Mouse (Mus musculus): ENCODE measurements around the gene Ccdc182.

Gene Ccdc182

DNA sequence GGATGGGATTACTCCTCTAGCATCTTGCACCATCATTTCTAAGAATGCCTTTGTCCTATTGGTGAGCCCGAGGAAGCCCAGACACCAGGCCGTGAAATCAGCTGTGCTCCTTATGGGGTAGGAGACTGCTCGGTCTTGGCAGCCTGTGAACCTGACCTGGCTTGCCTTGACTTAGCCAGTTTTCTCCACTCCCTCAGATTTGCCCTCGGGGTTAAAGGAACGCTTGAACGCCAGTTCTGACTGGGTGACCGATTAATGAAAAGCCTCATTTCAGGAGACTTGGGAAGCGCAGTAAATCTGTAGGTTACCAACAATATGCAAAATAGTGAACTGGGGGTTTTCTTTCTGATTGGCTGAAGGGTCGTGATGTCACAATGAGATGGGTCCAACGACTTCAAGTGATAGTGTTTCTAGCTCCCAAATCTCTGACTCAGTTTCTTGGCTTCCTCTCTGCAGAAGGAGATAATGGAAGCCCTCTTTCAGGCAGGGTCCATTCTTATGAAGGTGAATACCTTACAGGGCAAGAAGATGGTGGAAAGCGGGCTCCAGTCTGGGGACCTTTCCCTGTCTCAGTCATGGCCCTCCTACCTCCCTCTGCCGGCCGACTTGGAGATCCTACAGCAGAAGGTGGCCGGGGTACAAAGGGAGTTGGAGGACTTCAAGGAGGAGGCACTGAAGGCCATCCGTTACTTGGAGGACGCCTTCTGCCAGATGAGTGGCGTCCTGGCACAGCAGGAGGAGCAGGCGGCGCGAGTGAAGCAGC, at the start of gene Ccdc182:
TSS of gene Ccdc182 (plus strand) at position 428 of the 763 bp plus-strand sequence.
- peak in 1 of 2 experiments; percentile 7 for DNase-seq

DNA sequence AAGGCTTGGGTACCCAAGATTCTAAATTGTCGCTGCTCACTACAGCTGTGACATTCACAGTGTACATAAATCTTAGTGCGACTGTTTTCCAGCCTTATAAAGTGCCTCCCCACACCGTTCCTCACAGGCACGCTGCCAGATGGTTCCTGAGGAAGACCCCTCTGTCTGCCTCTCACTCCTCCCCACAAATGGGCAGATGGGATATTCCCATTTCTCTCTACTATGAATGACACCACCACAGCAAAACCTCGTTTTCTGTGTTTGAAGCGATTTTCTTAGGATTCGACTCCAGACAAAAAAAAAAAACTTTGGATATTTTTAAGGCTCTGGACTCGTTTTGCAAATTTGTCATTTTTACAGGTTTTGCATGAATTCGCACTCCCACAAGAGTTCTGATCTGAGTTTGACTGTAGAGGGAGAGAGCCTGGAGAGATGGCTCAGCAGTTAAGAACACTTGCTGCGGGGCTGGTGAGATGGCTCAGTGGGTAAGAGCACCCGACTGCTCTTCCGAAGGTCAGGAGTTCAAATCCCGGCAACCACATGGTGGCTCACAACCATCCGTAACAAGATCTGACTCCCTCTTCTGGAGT, 48.2 kb upstream of the Ccdc182 start:
- peak in 1 of 2 experiments; percentile 43 for DNase-seq

DNA sequence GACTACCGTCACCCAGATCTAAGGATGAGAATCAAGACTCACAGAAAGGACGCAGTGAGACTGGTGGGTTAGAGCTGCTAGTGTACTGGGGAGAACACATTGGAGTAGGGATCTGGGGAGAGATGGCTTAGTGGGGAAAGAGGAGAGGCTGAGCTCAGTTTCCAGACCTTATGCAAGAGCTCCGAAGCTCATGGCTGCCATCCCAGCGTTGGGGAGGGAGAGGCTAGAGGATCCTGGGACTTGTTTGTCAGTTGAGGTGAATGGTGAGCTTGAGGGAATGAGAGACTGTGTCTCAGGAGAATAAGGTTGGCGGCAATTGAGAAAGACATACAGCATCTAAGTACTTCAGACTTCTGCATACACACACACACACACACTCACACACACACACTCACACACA, 45.2 kb upstream of the Ccdc182 start:
- no peak for DNase-seq

DNA sequence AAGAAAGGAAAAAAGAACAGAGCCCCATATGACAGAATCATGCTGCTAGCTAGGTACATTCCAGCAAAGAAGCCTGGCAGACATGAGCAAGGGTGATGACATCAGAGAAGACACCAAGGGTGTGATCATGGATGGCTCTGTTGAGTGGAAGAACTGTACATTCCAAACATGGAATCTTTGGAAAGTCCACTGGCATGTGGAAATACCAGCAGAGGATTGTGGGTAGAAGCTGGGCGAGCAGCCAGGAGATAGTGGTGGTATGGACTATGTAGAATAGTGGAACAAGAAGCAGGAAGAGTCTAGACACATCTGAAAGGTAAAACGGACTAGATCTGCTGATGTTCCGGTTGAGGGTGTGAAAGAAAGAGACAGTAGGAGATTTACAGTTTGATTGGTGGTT, 43.3 kb upstream of the Ccdc182 start:
- no peak for DNase-seq

DNA sequence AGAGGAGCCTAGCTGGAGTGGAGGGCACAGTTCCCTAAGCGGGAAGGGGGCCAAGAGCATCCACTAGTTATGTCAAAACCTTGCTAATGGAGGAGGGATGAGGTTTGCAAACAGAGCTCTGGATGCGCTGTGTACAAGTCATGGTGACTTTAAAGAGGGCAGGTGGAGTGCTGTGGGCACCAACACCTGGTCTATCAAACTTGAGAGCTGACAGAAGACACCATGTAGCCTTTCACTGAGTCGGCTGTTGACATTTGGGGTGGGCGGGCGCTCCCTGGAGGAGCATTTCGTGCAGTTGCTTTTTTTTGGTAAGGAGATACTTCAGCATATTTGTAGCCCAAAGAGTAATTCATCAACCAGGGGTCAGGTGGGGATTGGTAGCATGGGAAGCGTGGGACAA, 42.6 kb upstream of the Ccdc182 start:
- DNase-seq, result no peak

DNA sequence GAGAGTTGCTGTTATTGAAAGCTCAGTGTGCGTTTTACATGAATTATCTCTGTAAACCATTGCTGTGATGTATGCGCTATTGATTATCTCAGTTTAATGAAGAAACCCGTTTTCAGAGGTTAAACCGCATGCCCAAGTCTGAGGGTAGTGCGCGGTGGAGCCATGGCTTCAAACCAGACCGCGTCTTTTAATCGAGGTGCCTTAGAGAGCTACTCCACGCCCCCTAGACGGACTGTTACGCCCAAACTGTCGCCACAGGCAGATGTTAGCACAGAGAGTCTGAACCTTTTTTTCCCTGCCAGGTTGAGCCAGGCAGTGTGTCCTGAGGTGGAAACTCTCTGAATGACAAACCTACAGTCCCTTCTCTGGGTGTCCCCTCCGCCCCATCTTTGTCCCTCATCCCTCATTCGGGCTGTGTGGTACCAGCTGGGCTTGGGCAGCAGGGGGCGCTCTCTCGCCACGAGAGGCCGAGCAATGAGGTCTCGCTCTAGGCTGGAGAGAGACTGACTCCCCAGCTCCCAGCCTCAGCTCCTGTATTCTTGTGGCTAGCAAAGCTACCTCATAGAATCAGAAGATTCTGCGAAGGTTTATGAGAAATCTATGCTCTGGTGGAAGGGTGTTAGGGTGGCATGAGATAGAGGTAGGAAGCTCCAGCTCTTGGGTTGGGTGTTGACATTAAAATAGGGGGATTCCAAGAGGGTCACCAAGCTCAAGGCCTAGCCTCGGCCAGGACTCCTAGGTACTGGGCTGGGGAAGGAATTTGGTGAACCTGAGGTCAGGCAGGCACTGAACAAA, 41.7 kb upstream of the Ccdc182 start:
- DNase-seq, result peak; percentile 97 to 98

DNA sequence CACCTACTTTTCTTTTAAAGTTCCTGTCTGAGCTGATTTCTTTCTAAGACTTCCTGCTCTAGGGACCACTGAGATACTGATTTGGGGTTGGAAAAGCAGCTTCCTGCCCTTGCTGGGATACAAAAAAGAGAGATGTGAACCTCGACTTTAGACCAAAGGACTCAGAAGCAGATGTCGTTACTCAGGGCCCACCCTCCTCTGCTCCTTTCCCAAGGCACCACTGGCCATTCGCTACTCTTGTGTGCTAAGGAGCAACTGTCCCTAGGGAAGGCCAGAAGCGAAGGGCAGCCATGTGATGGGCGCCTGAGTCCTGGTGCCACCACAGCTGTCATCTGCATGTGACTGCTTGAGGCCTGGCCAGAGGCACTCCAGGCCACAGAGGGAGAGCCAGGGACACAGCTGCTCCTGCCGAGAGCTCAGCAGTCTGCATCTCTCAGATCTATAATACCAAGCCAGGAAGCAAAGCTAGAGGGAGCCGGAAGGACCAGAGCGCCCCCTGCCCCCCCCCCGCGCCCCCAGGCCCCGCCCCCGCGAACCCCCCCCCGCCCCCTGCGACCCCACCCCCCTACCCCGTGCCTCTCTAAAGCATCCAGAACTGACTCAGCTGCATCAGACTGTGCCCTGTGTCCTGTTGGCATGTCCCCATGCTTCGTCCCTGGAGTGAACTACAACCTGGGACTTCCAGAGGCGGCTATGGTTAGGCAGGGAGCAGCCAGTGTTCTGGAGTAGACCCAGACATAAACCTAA, 40.9 kb upstream of the Ccdc182 start:
- peak; percentile 72 to 88 for DNase-seq

DNA sequence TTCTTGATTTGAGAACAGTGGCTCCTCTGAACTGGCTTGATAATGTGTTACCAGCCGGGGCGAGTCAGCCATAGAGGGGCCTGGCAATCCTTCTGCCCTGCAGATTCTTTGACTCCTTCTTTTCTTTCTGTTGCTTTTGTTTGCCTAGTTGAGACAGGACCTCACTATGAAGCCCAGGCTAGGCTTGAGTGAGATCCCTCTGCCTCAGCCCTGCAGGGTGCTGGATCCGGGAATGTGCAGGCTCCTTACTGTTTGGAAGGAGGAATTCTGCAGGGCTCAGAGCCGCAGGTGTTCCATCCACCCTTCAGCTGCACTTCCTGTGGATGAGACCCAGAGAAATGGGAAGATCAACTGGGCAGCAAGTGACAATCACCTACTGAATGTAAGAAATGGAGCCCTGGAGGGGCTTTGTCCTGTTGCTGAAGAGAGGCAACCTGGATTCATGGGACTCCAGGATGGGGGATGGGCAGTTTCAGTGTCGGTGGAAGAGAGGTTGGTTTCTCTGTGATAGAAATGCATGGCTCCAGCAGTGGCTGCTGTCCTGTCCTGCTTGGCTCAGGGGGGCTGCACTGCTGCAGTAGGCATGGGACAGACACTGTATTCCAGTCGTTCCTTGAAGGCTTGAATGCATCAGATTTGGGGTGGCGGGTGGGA, 40.2 kb upstream of the Ccdc182 start:
- DNase-seq, result peak; percentile 56 to 57

DNA sequence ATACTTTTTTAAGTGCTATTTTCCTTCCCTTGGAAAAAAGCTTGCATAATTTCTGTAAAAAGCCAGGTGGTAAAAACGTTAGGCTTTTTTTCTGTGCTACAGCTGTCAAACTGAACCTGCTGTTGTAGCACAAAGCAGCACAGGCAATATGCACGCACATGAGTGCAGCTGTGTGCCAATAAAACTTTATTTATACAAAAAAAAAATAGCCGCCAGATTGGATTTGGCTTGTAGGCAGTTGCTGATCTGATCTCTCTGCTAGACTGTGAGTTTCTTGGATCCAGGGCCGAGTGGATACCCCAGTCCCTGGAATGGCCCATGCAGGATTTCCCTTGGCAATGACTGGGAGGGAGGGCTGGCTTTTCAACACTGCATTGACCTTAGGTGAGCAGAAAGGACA, 36.2 kb upstream of the Ccdc182 start:
- DNase-seq, result no peak

DNA sequence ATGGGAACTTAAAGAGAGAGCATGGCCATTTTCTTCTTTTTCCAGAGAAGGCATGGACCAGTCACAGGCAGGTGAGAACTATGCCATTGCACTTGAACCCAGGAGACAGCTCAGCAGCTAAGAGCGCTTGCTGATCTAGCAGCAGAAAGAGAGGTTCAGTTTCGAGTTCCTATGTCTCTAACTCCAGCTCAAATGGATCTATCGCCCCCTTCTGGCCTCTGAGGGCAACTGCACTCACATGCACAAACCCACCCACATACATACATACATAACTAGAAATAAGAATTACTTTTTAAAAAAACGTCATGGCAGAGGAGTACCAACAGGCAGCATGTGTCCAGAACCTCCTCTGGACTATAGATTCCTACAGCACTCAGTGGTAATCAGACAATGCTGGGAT, 35.6 kb upstream of the Ccdc182 start:
- DNase-seq, result no peak

DNA sequence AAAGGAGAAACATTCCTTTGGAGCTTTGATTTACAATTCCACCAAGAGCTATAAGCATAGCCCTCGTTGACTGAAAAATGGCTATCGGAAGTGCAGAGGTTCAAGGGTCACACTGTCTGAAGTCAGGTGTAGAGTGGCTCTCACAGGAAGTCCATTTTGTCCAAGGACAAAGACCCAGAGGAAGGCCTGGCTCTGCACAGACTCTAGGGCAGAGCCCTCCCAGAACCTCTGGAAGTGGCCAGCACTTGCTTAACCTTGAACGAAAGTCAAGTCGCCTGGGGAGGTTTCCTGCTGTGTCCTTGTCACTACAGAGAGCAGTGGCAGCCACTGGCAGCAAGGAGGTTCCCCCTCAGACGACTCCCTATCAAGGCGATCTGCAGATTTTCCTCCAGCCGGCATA, 33.4 kb upstream of the Ccdc182 start:
- no peak for DNase-seq

DNA sequence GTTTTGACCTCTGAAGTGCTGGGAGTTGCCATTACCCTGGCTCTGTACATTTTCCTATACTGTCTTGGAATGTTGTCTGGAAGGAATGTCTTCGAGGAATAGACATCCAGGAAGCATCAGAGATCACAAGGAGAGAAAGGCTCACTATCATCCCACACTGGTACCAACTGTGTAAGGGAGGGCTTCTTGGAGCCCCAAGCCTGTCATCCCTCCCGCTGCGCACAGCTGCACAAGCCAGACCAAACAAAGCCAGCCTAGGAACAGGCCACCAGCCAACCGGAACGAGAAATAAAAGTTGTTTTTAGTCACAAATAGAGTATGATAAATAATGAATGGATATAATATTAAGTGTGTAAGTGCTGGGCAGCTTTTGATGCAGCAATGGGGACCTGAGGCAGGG, 29.0 kb upstream of the Ccdc182 start:
- peak in 1 of 2 experiments; percentile 58 for DNase-seq

DNA sequence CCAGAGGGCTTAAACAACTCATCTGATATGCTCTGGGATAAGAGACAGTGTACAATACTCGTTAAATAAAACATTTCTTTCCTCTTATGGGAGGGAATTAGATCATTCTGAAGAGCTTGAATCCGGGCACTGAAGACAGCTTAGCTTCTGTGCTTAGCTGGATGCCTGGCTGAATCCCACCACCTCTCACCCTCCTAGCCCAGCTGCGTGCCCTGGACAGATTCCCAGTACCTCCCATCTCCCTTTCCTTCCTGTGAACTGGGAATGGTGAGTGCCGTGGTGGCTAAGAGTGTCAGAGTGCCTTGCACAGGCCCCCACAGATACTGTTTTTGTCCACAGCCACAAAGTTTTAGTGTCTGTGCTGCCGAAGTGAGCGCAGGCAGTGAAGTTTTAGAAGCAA, 27.5 kb upstream of the Ccdc182 start:
- DNase-seq, result peak; percentile 77 to 89

DNA sequence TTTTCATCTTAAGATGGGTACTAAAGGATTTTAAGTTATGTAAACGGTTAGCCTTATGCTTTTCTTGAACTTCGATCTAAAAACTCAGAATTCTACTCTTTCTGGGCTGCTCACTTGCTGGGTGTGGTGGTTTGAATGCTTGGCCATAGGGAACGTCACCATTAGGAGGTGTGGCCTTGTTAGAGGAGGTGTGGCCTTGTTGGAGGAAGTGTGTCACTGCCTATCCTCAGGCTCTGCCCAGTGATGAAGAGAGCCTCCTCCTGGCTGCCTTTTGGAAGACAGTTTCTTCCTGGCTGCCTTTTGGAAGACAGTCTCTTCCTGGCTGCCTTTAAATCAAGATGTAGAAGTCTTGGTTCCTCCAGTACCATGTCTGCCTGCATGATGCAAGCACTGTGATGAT, 22.0 kb upstream of the Ccdc182 start:
- no peak for DNase-seq

DNA sequence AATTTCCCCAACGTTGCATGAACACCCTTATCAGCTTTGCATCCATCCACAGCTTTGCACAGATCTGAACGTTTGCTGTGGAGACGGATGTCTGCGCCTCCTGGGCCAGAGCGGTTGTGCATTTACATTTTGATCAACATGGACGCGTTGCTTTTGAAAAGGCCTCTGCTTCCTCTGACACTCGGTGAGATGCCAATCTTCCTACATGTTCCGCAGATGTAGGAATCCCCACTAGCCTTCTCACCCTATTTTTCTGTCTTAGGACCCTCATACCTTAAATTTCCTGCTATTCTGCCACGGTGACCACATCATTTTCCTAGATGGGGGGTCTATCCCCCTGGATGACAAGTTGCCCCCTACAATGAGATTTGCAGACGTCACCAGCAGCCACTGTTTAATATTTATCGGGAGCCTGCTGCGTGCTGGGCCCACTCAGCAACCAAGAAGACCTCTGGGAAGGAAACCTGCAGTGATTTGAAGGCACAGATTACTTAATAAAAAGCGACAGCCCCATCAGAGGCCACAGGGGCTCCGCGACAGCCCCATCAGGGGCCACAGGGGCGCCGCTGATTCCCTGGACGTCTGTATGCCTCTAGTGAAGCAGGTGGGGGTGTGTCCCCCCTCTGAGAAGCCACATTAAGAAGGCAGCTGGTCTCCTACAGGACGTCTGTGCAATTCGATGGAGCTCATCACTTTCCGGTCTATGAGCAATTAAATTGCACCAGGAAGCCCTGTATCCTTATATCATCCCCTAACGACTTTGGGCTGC, 19.6 kb upstream of the Ccdc182 start:
- DNase-seq, result peak in 1 of 2 experiments; percentile 71

DNA sequence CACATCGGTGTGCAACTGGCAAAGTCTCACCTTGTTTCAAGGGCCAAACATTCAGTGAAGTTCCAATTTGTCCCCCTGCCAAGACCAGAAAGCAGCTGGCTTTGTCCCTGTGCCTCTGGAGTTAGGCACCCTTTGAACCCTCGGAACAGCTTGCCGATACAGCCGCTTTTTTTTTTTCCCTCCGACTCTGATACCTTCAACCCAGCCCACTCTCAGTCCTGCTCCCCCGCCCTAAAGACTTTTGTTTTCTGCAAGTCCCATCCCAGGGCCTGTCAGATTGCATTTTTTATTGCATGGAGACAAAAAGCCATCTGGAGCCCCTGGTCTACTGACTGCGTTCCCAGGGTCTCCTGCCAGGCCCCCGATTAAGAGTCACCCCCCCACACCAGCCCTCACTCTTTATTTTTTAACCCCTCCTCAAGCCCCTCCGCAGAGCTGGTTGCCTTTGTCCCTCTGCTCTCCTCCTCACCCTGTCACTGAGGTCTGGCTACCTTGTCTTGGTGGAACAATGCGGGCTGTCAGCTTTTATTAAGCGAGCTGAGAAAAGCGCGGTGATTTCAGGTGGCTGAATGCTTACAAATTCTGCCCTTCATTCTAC, 18.9 kb upstream of the Ccdc182 start:
- DNase-seq, result peak; percentile 71 to 81

DNA sequence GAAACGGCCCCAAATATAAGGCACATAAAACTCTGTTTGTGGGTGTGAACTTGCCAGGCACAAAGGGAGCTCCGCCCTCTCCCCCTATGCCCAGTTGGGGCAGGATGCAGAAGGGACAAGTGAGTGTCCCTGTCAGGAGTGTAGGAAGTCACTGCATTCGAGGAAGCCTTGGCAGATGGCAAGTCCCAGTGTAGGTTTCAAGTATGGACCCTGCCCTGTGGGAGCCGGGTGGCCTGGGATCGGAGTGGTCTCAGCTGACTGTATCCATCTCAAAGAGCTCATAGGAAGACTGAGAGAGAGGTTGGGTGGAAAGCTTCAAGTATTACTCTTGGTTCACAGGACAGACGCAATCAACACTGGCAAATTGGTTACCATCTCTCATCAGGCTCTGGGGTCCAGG, 17.9 kb upstream of the Ccdc182 start:
- DNase-seq, result peak in 1 of 2 experiments; percentile 37

DNA sequence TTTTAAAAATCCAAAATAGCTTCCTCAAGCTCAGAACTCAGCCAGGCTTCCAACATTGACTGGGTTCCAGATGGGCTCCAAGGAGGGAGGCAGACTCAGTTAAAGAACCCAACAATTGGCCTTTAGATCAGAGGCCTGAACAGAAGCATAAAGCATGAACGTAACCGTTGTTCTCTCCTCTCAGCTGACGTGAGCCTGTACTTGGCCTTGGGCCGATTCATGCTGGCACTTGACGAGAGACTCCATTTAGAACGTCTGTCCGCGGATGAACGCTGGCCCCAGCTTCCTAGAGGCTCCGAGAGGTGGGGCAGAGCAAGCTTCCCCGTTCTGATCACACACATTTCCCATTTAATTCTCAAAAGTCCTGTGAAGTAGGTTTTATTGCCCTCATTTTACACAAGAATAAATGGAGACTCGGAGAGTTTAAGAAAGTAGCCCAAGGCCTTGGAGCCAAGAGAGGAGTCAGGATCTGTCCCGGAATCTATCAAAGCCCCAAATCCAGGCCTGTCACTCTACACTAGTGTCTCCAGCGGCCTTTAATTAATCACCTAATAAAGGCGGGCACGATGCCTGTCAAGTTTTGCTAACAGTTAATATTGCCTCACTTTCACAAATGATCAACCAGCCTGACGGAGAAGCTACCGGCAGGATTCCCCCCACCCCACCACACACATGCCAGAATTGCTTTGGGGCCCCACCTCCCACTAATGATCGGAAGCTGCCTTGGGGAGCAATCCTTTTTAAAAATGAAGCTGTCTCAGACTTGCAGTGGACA, 17.1 kb upstream of the Ccdc182 start:
- peak; percentile 86 to 92 for DNase-seq

DNA sequence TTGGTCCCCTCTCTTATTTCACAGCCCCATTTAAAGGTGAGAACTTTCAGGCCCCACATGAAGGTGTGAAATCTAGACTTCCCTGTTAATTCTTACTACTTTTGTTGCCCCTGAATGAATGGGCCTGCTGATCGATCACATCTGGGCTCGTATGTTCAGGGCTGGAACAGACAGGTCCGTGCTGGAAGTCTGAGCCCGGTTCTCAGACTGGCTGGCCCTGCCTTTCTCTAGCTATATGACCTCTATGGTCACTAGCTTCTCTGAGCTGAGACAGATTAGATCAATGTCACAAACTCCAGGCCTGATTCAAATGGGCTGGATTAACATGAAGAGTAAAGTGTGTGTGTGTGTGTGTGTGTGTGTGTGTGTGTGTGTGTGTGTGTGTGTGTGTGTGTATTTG, 14.9 kb upstream of the Ccdc182 start:
- DNase-seq, result no peak

DNA sequence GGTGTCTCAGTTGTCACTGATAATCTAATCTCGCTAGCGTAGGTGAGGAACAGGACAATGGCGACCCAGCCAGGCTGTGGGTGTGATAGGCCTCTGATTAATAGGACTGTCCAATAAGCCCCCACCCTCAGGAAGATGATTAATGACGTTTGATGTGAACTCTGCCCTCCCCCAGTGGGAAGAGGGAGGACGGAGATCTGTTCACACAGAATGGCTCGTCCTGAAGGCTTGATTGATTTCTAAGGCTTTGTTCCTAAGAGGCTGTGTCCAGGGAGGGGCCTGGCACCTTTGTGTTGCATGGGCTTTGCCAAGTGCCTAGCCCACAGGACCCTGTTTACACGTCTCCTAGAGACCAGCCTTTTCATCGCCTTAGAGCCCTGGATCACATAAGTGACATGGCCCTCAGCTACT, 13.4 kb upstream of the Ccdc182 start:
- DNase-seq, result no peak
